In the genomic region with DNA sequence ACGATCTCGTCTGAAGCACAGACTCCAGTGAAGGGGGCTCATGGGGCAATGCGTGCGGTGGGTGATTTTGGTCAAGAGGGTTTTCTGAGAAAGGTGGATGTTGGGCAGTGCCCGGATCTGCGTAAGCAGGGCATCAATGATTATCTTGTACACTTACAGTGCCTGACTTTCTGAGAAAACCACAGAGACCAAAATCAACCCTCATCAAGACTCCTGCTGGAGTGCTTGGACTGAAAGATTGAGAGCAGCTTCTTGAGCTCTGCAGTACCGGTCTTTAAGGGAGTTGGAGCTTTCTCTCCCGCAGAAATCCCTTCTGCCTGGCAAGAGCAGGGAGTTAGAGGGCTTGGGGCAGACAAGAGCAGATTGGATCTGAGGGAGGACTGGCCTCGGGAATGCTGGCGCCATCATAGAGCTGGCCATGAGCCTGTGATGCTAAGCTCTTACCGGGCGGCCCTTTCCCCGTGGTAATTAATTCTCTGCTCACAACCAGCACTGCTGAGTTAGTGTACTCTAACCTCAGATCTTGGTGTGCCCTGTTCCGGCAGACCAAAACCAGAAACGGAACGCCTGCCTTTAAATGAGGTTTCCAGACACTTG, we compare ENCODE assay signal across 8 mouse cellular contexts. TPM values are rescaled to one million over a fixed set of nuclear protein-coding genes. Genes with fewer than 3 reads are reported as not detected.
DNase-seq lines count a peak whose midpoint lies in the region; ATAC-seq lines count a peak whose summit lies in the region.

No protein-coding gene starts in this region.

- DNase-seq in adrenal gland, postnatal 10 days, result peak; percentile 20
- no peak for DNase-seq in adrenal gland, postnatal 4 days (ENCODE audit: low spot score in 2 of 2)
- DNase-seq in right cerebral cortex, postnatal 14 days, result peak; percentile 11
- DNase-seq in right cerebral cortex, adult 2 months (ENCODE audit: low spot score in 2 of 2), result no peak
- no peak for DNase-seq in urinary bladder, postnatal 25 days (ENCODE audit: low spot score)

- H3K36me3 ChIP-seq in forebrain, embryonic 15.5 days, result no peaks in the 10 kb centered on the region
- H3K36me3 ChIP-seq in kidney, embryonic 16.5 days (ENCODE audit: insufficient read depth, low read length), result no peaks in the 10 kb centered on the region
- H3K36me3 ChIP-seq in midbrain, embryonic 13.5 days, result no peaks in the 10 kb centered on the region

- 9% methylated on average over 16 of the region's 16 CpGs for WGBS in forebrain, embryonic 15.5 days
- WGBS in kidney, embryonic 16.5 days, result 13% methylated on average over 16 of the region's 16 CpGs
- 15% methylated on average over 16 of the region's 16 CpGs for WGBS in midbrain, embryonic 13.5 days

- H3K9ac ChIP-seq in forebrain, embryonic 15.5 days (replicated peaks), result peak overlapping the region; percentile 62
- H3K9ac ChIP-seq in kidney, embryonic 16.5 days (replicated peaks; ENCODE audit: low read length), result peak overlapping the region; percentile 79
- peak overlapping the region; percentile 76 for H3K9ac ChIP-seq in midbrain, embryonic 13.5 days (replicated peaks)

- peaks cover 30% of the 10 kb centered on the region for H3K27me3 ChIP-seq in forebrain, embryonic 15.5 days
- H3K27me3 ChIP-seq in kidney, embryonic 16.5 days (ENCODE audit: insufficient read depth, low read length), result peaks cover 11% of the 10 kb centered on the region
- peaks cover 46% of the 10 kb centered on the region for H3K27me3 ChIP-seq in midbrain, embryonic 13.5 days

- H3K4me2 ChIP-seq in forebrain, embryonic 15.5 days (replicated peaks), result peak overlapping the region; percentile 99
- H3K4me2 ChIP-seq in kidney, embryonic 16.5 days (replicated peaks; ENCODE audit: low read depth, low read length), result peak overlapping the region; percentile 96
- peak overlapping the region; percentile 99 for H3K4me2 ChIP-seq in midbrain, embryonic 13.5 days (replicated peaks)

- peaks cover 19% of the 10 kb centered on the region for H3K4me1 ChIP-seq in forebrain, embryonic 15.5 days
- H3K4me1 ChIP-seq in kidney, embryonic 16.5 days (ENCODE audit: insufficient read depth, low read length), result peaks cover 17% of the 10 kb centered on the region
- peaks cover 21% of the 10 kb centered on the region for H3K4me1 ChIP-seq in midbrain, embryonic 13.5 days (replicated peaks)

- H3K4me3 ChIP-seq in forebrain, embryonic 15.5 days, result peak overlapping the region; percentile 74
- H3K4me3 ChIP-seq in kidney, embryonic 16.5 days (ENCODE audit: low read length), result peak overlapping the region; percentile 80
- H3K4me3 ChIP-seq in midbrain, embryonic 13.5 days (replicated peaks), result peak overlapping the region; percentile 72

- no peaks in the 10 kb centered on the region for H3K9me3 ChIP-seq in forebrain, embryonic 15.5 days
- no peaks in the 10 kb centered on the region for H3K9me3 ChIP-seq in kidney, embryonic 16.5 days (ENCODE audit: low read length)
- H3K9me3 ChIP-seq in midbrain, embryonic 13.5 days, result no peaks in the 10 kb centered on the region

- no peak overlapping the region for H3K27ac ChIP-seq in forebrain, embryonic 15.5 days (replicated peaks)
- 0 out of 2 replicates have a peak overlapping the region, but pooled peaks have one; percentile 5 for H3K27ac ChIP-seq in kidney, embryonic 16.5 days (ENCODE audit: low read length)
- no peak overlapping the region for H3K27ac ChIP-seq in midbrain, embryonic 13.5 days

- no peak for ATAC-seq in forebrain, embryonic 15.5 days (replicated peaks)
- no peak for ATAC-seq in kidney, embryonic 16.5 days (ENCODE audit: low FRiP score, low TSS enrichment)
- ATAC-seq in midbrain, embryonic 13.5 days, result no peak

RNA-seq across cellular contexts. Expression of gene Metrnl, which starts 2.4 kb away (rescaled TPM):
- 10 to 100 TPM; 15.2 to 34.8 TPM for total RNA-seq in adrenal gland, postnatal 10 days (2021)
- 10 to 100 TPM; 13.8 to 16.8 TPM for total RNA-seq in adrenal gland, postnatal 4 days (2021)
- 3.8 and 4.2 TPM in 2 replicates for polyA plus RNA-seq in forebrain, embryonic 15.5 days (2015; fragmentation: Nextera tagmentation; extraction: Ambion mirVana)
- 29.5 and 31.3 TPM in 2 replicates for polyA plus RNA-seq in kidney, embryonic 16.5 days (2015; fragmentation: Nextera tagmentation; extraction: Ambion mirVana)
- 4.9 and 9.8 TPM in 2 replicates for polyA plus RNA-seq in midbrain, embryonic 13.5 days (2015; fragmentation: Nextera tagmentation; extraction: Ambion mirVana)

RNA-seq across cellular contexts. Expression of gene B3gntl1, which starts 30.8 kb away (rescaled TPM):
- total RNA-seq in adrenal gland, postnatal 10 days (2021), result 1 to 10 TPM; 6.1 to 9.9 TPM
- total RNA-seq in adrenal gland, postnatal 4 days (2021), result 10 to 100 TPM; 11.9 to 14.5 TPM
- 6.5 and 7.0 TPM in 2 replicates for polyA plus RNA-seq in forebrain, embryonic 15.5 days (2015; fragmentation: Nextera tagmentation; extraction: Ambion mirVana)
- polyA plus RNA-seq in kidney, embryonic 16.5 days (2015; fragmentation: Nextera tagmentation; extraction: Ambion mirVana), result 8.7 and 8.8 TPM in 2 replicates
- polyA plus RNA-seq in midbrain, embryonic 13.5 days (2015; fragmentation: Nextera tagmentation; extraction: Ambion mirVana), result 6.2 and 7.0 TPM in 2 replicates

Comparison
In these comparisons a context has a peak if more than half of its experiments do, and no peak if none do; other contexts are left out.
1. DNase-seq: peak in adrenal gland, postnatal 10 days (single experiment) and right cerebral cortex, postnatal 14 days (single experiment); none in adrenal gland, postnatal 4 days (0 of 2), right cerebral cortex, adult 2 months (0 of 2) and urinary bladder, postnatal 25 days (single experiment).
2. Peak in every context shown above with its lines, with median percentiles within 50 percentile points of each other: H3K4me2 ChIP-seq, H3K4me3 ChIP-seq and H3K9ac ChIP-seq.